Mouse (Mus musculus): ENCODE results near the gene Dpm3. TPM values are rescaled to one million over a fixed set of nuclear protein-coding genes. Genes with fewer than 3 reads are reported as not detected.
A peak's percentile ranks its signal among the peaks of the same experiment; 100 is the strongest.
"Not testable (repeated sequence)": the region's sequence is repeated elsewhere in the genome, so short reads cannot be mapped to it uniquely, and the experiment has no call there.

Dpm3 gene
- total and polyA plus RNA-seq, 2 experiments from 2014 or later = 97.8 to 347 TPM

DNA sequence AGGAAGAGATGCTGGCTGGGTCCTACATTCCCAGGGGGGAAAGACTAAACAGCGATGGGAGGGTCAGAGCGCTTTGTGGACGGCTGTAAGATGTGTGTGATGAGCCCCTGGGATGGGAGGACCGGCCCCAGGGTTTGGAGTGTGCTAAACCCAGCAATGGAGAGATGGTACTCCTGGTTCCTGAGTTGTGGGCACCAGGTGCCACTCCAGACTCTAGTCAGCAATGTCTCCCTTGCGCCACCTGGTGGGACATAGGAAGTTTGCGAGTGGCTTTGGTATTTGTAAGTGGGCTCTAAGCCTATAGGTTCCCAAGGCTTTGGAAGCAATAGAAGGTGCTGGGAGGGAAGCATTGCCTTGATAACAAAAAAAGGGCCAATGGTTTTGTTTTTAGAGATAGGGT lies 43.3 kb upstream of the Dpm3 start:
- Histone ChIP-seq H3K4me2 (ENCODE audit: low read depth, low read length) (peak overlapping the region; percentile 74), H3K4me1 (ENCODE audit: insufficient read depth, low read length) (peaks cover 16% of the 10 kb centered on the region; the same call in 1 of the 2 replicates), H3K9me3 (ENCODE audit: low read length) (no peaks in the 10 kb centered on the region), H3K9ac (replicated peaks; ENCODE audit: low read length) (no peak overlapping the region), H3K4me3 (ENCODE audit: low read length) (peak overlapping the region; percentile 79), H3K36me3 (ENCODE audit: insufficient read depth, low read length) (no peaks in the 10 kb centered on the region), H3K27me3 (ENCODE audit: insufficient read depth, low read length) (no peaks in the 10 kb centered on the region), H3K27ac (peak overlapping the region; percentile 96)
- peak; percentile 96 for TF ChIP-seq CTCF (IDR thresholded peaks at IDR 0.05; ENCODE audit: low read depth)
- DNase-seq (ENCODE audit: low spot score) = peak; percentile 96
- ATAC-seq = peak; percentile 52
- under 1% methylated on average over 6 of the region's 6 CpGs for WGBS

DNA sequence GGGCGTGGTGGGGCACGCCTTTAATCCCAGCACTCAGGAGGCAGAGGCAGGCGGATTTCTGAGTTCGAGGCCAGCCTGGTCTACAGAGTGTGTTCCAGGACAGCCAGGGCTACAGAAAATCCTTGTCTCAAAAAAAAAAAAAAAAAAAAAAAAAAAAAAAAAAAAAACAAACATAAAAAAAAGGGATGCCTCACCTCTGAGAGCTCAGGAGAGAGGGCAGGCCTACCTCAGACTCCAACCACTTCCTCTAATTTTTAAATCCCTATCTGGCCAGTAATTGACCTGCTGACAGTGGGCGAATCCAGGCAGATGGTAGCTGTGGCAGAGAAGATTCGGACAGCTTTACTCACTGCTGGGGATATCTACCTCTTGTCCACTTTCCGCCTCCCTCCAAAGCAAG lies 42.8 kb upstream of the Dpm3 start:
- WGBS = 60% methylated on average over 7 of the region's 7 CpGs
- ATAC-seq; H3K4me2 ChIP-seq (ENCODE audit: low read depth, low read length); H3K27ac ChIP-seq; H3K9ac ChIP-seq (replicated peaks; ENCODE audit: low read length); DNase-seq (ENCODE audit: low spot score); H3K27me3 ChIP-seq (ENCODE audit: insufficient read depth, low read length); H3K9me3 ChIP-seq (ENCODE audit: low read length); H3K36me3 ChIP-seq (ENCODE audit: insufficient read depth, low read length); H3K4me3 ChIP-seq (ENCODE audit: low read length): not testable (repeated sequence)
- peaks cover 16% of the 10 kb centered on the region; the same call in 1 of the 2 replicates for H3K4me1 ChIP-seq (ENCODE audit: insufficient read depth, low read length)

GRCm38 (mm10) chr3:89218271-89218670 lies 40.9 kb upstream of the Dpm3 start:
- Histone ChIP-seq H3K27me3 (ENCODE audit: insufficient read depth, low read length) (no peaks in the 10 kb centered on the region), H3K4me2 (ENCODE audit: low read depth, low read length) (no peak overlapping the region), H3K9ac (replicated peaks; ENCODE audit: low read length) (no peak overlapping the region), H3K9me3 (ENCODE audit: low read length) (no peaks in the 10 kb centered on the region), H3K27ac (no peak overlapping the region), H3K4me3 (ENCODE audit: low read length) (no peak overlapping the region), H3K4me1 (ENCODE audit: insufficient read depth, low read length) (peaks cover 7% of the 10 kb centered on the region; the same call in 1 of the 2 replicates), H3K36me3 (ENCODE audit: insufficient read depth, low read length) (no peaks in the 10 kb centered on the region)
- ATAC-seq (no peak), DNase-seq (ENCODE audit: low spot score) (no peak)
- 83% methylated on average over 1 of the region's 1 CpGs for WGBS
- no peak for TF ChIP-seq CTCF (IDR thresholded peaks at IDR 0.05; ENCODE audit: low read depth)

- Histone ChIP-seq H3K27ac (no peak overlapping the region), H3K4me3 (ENCODE audit: low read length) (no peak overlapping the region), H3K36me3 (ENCODE audit: insufficient read depth, low read length) (no peaks in the 10 kb centered on the region), H3K9ac (replicated peaks; ENCODE audit: low read length) (no peak overlapping the region), H3K4me2 (ENCODE audit: low read depth, low read length) (no peak overlapping the region), H3K9me3 (ENCODE audit: low read length) (no peaks in the 10 kb centered on the region), H3K4me1 (ENCODE audit: insufficient read depth, low read length) (peaks cover 7% of the 10 kb centered on the region; the same call in 1 of the 2 replicates), H3K27me3 (ENCODE audit: insufficient read depth, low read length) (no peaks in the 10 kb centered on the region)
- no peak for DNase-seq (ENCODE audit: low spot score)
- ATAC-seq = no peak
- no peak for TF ChIP-seq CTCF (IDR thresholded peaks at IDR 0.05; ENCODE audit: low read depth)
- WGBS = 38% methylated on average over 8 of the region's 8 CpGs
These were observed 39.6 kb upstream of the Dpm3 start for GRCm38 (mm10) chr3:89219546-89219945.

DNA sequence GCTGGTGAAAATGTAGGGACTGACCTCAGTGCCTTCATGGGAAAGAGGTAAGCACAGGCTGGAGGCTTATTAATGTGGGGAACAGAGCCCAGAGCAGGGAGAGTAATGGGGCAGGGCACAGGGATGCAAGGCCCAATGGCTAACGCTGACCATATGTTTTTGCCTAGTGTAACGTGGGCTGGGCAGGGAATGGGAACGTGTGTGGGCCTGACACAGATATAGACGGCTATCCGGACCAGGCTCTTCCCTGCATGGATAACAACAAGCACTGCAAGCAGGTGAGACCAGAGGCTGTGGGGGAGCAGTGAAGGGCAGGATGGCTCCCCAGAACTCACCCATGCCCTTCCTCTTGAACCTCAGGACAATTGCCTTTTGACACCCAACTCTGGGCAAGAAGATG lies 38.0 kb upstream of the Dpm3 start:
- H3K4me3 ChIP-seq (ENCODE audit: low read length) = no peak overlapping the region
- no peak overlapping the region for H3K4me2 ChIP-seq (ENCODE audit: low read depth, low read length)
- no peak for TF ChIP-seq CTCF (IDR thresholded peaks at IDR 0.05; ENCODE audit: low read depth)
- H3K27me3 ChIP-seq (ENCODE audit: insufficient read depth, low read length) = no peaks in the 10 kb centered on the region
- peaks cover 12% of the 10 kb centered on the region; the same call in 1 of the 2 replicates for H3K4me1 ChIP-seq (ENCODE audit: insufficient read depth, low read length)
- no peaks in the 10 kb centered on the region for H3K36me3 ChIP-seq (ENCODE audit: insufficient read depth, low read length)
- WGBS = 52% methylated on average over 5 of the region's 5 CpGs
- H3K9me3 ChIP-seq (ENCODE audit: low read length) = no peaks in the 10 kb centered on the region
- DNase-seq (ENCODE audit: low spot score) (no peak), ATAC-seq (no peak)
- no peak overlapping the region for H3K27ac ChIP-seq
- H3K9ac ChIP-seq (replicated peaks; ENCODE audit: low read length) = no peak overlapping the region

DNA sequence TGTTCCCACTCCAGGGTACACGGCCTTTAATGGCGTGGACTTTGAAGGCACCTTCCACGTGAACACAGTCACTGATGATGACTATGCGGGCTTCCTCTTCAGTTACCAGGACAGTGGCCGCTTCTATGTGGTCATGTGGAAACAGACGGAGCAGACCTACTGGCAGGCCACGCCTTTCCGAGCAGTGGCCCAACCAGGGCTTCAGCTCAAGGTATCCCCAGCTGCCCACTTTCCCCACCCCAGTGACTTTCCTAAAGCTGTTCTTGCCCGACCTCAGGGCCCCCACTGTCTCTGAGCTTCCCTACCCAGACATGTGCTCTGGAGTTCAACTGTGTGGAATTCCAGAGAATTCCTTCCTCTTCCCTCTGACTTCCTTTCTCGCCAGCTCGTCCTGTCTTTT lies 34.4 kb upstream of the Dpm3 start:
- TF ChIP-seq CTCF (IDR thresholded peaks at IDR 0.05; ENCODE audit: low read depth) = no peak
- no peaks in the 10 kb centered on the region for H3K36me3 ChIP-seq (ENCODE audit: insufficient read depth, low read length)
- 29% methylated on average over 11 of the region's 11 CpGs for WGBS
- peak overlapping the region; percentile 68 for H3K4me2 ChIP-seq (ENCODE audit: low read depth, low read length)
- H3K4me3 ChIP-seq (ENCODE audit: low read length) = peak overlapping the region; percentile 40
- H3K27me3 ChIP-seq (ENCODE audit: insufficient read depth, low read length) = no peaks in the 10 kb centered on the region
- peaks cover 12% of the 10 kb centered on the region; the same call in 1 of the 2 replicates for H3K4me1 ChIP-seq (ENCODE audit: insufficient read depth, low read length)
- H3K9me3 ChIP-seq (ENCODE audit: low read length) = no peaks in the 10 kb centered on the region
- H3K27ac ChIP-seq = peak overlapping the region; percentile 78
- peak overlapping the region; percentile 41 for H3K9ac ChIP-seq (replicated peaks; ENCODE audit: low read length)
- ATAC-seq (no peak), DNase-seq (ENCODE audit: low spot score) (no peak)

DNA sequence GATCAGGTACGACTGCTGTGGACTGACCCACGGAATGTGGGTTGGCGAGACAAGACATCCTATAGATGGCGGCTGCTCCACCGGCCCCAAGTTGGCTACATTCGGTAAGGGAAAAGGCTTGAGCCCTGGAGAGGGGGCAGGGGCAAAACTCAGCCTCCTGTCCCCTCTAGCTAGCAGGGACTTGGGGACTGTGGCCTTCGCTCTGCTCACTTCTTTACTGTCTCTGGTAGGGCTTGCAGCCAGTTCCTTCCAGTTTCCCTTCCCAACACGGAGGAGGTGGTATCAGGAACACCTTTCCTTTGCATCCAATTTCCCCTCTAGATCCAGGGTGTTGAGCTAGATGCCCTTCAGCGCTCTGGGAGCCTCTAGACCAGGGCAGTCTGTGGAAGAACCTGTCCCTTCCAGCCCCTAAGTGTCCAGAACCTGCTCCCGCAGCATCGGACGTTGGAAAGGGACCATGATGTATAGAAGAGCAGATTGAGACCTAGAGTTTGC lies 33.8 kb upstream of the Dpm3 start:
- no peak for TF ChIP-seq CTCF (IDR thresholded peaks at IDR 0.05; ENCODE audit: low read depth)
- Histone ChIP-seq H3K9ac (replicated peaks; ENCODE audit: low read length) (peak overlapping the region; percentile 41), H3K27me3 (ENCODE audit: insufficient read depth, low read length) (no peaks in the 10 kb centered on the region), H3K4me1 (ENCODE audit: insufficient read depth, low read length) (peaks cover 12% of the 10 kb centered on the region; the same call in 1 of the 2 replicates), H3K36me3 (ENCODE audit: insufficient read depth, low read length) (no peaks in the 10 kb centered on the region), H3K9me3 (ENCODE audit: low read length) (no peaks in the 10 kb centered on the region), H3K4me2 (ENCODE audit: low read depth, low read length) (peak overlapping the region; percentile 68), H3K4me3 (ENCODE audit: low read length) (peak overlapping the region; percentile 40), H3K27ac (peak overlapping the region; percentile 78)
- ATAC-seq (no peak), DNase-seq (ENCODE audit: low spot score) (no peak)
- whole genome bisulfite sequencing = 29% methylated on average over 12 of the region's 12 CpGs

Data from hindbrain, postnatal 0 days (tissue).